Mouse (Mus musculus) adrenal gland, adult 18-20 months (tissue): ENCODE data around the gene Layn. TPM values are rescaled to one million over a fixed set of nuclear protein-coding genes. Genes with fewer than 3 reads are reported as not detected.

Source experiments
- DNase-seq, 2 experiments: peaks; one replicate each; pipeline ENCODE4 v3.0.0; 2021 to 2022; ENCODE audit warnings: low spot score in 2 of 2
- long read RNA-seq, 2 experiments: library from polyadenylated mRNA; stranded (forward); transcript quantifications; one replicate each; pipeline ENCODE4 v2.0.0; 2021
- total RNA-seq, 2 experiments: library from RNA; stranded (reverse); gene quantifications; 1 replicate in 1 of 2; 2 replicates in 1 of 2; pipeline ENCODE4 v1.2.3; 2021

Layn gene
- total RNA-seq = 1 to 10 TPM; 4.3 to 4.8 TPM
- long read RNA-seq, experiment 1, partial matches to known transcripts = 0 of 3 reads
- long read RNA-seq, experiment 1, other reads (novel, unspliced or antisense) = 3 of 3 reads
- long read RNA-seq, experiment 2, partial matches to known transcripts = 1 of 2 reads
- long read RNA-seq, experiment 2, other reads (novel, unspliced or antisense) = 1 of 2 reads

DNA sequence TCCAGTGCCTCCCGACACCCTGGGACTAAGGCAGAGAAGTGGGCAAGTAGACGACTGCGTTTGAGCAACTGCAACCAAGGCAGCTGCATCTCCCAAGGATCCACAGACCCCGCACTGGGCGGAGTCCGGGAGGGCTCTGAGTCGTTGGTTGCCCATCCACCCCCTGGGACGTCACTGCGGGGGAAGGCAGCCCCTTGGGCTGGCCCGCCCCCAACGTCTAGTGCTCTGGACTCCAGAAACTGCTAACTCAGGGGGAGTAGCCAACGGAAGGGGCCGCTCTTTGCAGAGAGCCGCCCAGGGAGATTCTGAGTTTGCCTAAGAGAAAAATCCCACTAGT lies at the start of gene Layn:
Gene Layn, minus strand, starts transcription at position 116 of the 337 bp plus-strand sequence.
- peak; percentile 48 to 66 for DNase-seq

DNA sequence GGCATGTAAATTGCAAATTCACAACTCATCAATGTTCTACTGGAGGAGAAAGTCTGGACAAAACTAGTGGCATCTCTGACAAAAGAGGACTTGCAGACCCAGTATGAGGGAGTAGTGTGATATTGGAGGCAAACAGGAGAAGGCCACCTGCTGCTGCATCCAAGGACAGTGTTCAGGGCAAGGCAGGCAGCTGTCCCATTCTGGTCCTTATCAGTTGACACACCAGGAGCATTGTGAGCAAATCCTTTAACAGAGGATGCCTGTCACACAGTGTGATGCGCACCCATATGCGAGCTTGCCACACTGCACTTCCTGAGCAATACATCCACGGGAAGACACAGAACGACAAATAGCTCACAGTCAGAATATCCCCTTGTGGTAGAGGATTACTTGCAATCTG lies 37.9 kb upstream of the Layn start:
- no peak for DNase-seq

DNA sequence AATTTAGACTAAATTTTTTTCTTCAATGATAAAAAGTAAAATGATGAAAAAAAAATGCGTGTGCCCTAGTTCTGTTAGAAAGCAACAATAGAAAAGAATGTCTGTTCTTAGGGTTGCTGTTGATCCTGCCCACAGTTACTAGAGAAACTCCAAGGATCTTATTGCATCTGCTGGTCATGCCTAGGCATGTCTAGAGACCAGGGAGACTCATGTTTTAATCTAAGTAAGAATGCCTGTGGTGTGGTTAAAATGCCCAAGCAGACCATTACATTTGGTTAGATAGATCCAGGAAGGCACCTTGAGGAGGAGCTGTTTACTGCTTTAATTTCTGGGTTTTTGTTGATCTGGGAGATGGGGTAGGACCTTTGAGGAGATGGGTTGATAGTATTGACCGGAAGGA lies 28.9 kb upstream of the Layn start:
- no peak for DNase-seq

DNA sequence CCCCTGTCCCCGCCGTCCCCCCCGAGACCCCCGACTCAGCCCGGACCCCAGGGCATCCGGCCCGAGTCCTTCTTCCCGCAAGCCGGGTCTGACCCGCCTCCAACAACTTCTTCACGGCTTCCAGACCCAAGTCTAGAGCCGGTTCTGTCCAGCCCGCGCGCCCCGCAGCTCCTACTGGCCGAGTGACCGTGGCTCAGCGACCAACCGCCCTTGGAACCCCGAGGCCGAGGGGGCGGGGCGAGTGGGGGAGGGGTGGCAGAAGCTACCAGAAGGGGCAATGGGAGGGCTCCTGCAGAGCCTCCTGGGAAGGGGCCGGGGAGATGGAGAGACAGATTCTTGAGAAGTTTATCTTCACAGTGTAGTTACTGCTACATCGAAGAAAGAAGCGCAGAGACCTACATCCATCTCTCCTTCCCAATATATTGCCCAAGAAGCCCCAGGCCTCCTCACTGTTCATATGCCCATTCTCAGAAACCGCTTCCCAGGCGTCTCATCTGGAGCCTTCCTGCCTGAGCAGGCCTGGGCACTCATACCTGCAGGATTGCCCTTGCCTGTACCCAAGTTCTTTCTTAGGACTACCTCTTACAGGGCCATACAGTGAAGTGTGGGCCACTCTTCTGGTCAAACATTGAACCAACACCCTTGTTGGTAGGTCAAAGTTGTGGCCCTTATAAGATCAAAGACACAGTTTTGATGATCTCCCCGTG lies 27.1 kb upstream of the Layn start:
- peak; percentile 31 to 47 for DNase-seq

DNA sequence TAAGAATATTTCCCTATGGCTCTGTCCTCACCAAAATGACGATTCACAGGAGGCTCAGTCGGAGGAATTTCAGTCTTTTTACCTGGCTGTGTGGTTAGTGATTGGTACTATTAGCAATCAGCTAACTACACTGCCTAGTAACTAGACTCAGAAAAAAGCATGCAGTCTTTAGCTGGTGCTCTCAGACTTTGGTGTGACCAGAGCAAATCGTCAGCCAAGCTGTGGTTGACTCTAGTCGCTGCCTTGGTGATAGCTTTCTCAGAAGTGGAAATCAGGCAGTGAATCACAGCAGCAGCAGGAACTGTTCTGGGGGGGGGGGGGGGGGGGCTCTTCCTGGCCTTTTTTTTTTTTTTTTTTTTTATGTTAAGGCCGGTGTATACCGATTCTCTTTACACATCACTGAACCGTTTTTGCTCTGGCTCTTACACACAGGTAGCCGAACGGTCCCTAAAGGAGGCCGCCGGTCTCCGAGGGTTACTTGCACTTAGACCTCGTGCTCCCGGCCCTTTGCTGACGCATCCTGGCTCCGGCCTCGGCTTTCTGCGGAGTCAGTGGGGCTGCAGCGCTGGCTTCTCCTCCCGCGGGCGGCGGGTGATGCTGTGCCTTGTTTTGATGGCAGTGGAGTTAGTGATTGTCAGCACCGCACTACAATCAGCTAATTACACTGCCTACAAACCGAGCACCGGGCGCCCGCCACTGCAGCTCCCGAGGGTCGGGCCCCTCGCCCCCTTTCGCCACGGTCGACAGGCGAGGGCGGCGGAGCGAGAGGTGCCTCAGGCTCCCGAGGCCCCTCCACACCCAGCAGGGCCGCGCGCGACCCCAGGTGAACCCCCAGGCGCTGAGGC lies 26.3 kb upstream of the Layn start:
- peak; percentile 58 to 75 for DNase-seq

DNA sequence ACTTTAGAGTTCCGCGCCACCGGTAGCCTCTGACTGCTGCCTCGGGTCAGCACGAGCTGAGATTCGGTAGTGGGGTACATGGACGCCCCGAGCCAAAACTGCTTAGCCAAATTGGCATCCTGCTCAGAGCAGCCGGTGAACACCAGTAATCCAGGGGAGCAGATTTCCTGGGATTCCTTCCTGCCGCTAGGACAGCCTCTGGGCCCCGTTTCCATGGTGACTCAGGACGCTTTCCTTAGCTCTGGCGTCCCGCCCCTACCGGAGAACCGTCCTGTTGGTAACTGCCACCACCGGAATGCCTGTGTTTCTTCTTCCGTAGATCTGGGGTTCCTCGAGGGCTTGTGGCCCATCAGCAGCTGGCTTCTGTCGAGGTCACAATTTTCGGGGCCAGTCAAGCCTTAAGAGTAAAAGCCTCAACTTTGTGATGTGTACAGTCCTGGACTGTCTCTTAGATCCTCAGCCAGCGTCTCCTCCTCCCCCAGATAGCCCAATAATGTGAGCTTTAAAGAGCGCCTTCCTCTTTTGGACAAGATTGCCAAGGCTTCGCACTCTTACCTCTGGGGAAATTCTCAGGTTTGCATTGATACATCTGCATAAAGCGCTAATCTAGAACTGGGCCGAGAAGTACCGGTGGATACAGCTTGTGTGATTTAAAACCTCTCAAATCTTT lies 25.0 kb upstream of the Layn start, which contains the start of gene 4833427G06Rik:
Gene 4833427G06Rik, minus strand, starts transcription at position 323 of the 670 bp plus-strand sequence.
- DNase-seq = peak; percentile 45 to 58

DNA sequence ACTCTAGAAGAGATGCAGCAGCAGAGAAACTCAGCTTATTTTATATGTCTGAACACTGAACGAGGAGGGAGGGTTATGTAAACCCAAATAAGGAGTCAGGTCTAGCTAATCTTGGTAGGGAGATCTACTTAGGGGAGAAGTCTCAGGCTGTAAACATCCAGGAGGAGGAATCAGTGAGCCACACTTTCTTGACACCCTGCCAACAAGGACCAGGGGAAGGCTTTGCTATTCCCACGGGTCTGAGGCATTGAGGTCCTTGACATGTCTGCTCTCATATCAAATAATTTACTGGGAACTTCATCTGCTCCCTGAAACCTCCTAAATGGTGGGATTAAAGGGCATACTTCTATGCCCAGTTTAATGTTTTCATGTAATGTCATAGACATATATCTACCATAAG lies 19.4 kb upstream of the Layn start:
- peak; percentile 26 to 34 for DNase-seq

DNA sequence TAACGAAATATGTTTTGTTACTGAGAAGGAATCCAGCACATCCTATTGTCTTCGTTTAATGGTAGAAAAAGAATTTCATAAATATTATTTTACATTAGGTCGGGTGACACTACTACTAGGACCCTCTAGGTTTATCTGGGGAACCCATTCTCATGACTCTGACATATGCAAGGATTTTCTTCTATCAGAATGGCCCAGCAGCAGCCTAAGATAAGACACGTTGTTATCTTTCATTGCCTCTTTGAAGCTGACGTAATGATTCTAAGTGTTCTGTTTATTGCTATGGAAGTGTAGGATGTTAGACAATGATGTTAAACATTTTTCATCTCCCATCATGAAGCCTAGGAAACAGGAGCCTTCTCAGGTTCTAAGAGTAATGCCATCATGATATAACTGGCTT lies 16.8 kb upstream of the Layn start:
- DNase-seq = no peak

DNA sequence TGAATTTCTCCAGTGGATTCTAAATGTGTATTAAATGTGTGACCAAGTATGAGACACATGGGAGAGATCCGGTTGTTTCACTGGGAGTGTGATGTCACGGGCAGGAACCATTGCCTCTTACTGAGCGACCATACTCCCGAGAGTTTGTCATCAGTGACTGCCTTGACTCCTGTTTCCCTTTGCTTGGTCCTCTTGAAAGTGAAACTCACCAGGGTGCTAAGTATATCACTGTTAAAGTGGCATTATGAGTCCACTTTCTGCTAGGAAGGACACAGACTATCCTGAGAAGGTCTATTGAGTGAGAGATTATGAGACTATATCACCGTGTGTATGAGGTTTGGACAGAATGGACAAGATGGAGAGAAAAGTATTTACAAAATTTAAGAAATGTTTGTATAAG lies 4.7 kb upstream of the Layn start:
- DNase-seq = no peak

DNA sequence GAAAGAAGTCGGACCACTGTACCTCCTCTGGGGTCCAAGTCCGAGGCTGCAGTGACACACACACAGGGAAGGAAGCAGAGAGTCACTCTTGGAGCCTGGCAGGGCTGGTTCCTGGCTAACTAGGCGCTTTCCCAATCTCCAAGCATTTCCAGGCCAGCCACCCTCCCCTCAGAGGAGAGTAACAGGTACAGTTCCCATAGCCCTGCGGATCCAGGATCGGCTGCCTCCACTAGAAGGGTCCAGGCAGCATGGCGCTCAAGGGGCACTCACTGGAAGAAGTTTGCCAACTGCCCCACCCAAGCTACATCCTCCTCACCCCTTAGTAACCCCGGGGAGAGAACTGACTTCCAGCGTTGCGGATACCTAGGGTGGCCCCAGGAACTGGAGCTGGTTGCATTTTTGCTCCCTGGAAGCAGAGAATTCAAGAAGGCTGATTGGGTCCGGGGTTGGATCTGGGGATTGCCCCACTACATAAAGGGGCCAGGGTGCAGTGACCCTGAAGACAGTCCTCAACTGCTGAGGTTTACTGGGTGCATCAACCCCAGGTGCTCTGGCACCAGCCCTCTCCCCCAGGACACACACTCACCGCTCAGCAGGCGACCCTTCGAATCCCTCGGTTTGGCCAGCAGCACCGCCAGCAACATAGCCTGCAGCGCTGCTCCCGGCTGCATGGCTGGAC lies 455 bp downstream of the Layn start:
- no peak for DNase-seq

DNA sequence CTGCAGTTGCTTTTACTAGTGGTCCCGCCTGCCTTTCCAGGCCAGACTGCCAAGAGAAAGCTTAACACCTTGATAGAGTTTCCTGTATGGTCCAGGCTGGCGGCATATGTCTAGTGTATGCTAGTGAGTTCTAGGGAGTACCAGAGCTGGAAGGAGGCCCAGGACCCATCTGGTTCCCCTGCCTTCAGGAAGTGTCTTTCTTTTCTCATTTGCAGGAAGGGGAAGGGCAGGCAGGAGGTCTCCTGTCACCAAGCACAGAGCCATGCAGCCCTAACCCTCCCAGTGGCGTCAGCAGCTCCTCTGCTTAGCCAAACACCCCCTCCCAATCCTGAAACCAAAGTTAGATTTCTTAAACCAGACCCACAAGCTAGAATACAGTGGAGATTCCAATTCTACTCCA lies 1.1 kb downstream of the Layn start:
- no peak for DNase-seq

DNA sequence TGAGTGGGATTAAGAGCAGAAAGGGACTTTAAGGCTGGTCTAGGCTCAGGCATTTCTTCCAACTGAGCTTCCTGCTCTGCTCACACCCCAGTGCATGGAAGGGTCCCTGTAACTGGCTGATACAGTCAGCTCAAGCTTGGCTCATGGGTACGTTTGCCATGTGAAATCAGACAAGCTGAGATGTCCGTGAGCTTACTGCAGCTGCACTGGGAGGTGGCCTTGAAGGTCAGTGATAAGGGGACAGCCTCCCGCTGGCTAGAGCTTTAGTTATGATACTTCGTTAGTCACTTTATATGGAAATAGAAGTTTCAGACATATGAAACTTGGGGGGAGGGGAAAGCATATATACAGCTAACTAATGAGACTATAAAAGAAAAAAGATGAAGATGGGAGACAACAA lies 6.1 kb downstream of the Layn start:
- DNase-seq = no peak

DNA sequence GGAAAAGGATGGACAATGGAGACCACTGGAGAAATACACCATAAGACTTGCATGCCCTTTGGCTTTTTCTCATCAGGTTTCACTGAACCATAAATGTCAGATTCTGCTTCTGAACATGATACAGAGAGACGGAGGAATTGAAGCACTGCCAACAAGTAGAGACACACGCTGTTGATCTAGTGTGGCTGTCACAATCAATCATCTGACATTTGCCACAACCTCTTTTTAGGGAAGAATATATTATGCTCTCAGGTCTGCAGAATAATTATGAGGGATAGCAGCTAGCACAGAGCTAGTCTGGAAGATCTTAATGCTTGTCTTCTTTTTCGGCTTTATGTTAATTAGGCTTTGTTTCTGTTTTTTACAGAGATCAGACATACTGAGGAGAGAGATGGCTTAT lies 8.7 kb downstream of the Layn start:
- DNase-seq = no peak

DNA sequence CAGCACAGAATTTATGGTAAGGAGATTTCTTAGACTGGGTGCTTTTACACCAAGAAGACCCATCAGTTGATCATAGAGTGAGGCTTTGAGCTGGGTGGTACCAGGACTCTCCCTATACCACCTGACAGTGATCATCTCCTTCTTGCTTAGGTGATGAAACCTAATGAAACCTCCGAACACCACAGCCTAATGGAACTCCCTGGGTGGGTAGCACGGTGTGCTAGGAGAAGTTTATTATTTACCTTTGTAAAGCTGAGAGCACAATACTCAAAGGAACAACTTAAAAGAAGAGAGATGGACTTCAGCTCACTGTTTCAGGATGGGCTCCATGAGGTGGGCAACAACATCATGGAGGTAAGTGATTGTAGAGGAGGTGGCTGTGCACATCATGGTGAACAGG lies 16.3 kb downstream of the Layn start, which contains the start of gene Btg4:
Gene Btg4, plus strand, starts transcription at position 301 of the 400 bp plus-strand sequence.
- no peak for DNase-seq

DNA sequence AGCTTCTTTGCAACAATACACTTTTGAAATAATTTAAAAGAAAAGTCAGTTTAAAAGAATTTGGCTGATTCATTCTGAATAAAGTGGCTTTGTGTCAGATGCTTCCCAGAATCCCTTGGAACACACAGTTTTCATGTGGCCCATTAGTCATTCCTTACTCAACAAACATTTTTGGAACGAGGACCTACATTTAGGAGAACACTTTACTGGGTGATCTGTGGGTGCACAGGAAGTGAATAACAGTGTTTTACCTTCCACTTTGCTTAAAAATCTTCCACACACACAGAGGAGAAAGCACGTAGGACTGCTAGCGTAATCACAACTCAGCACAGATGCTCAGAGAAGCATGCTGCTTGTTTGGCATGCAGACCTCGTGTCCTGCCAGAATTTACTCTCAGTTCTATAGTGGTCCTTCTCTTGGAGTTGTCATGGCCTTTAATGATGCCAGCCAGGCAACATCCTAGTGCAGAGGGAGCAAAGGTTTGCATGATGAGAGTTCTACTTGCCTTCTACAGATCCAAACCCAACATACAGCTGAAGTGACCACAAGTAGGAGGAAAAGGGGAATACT lies 17.9 kb downstream of the Layn start:
- no peak for DNase-seq

DNA sequence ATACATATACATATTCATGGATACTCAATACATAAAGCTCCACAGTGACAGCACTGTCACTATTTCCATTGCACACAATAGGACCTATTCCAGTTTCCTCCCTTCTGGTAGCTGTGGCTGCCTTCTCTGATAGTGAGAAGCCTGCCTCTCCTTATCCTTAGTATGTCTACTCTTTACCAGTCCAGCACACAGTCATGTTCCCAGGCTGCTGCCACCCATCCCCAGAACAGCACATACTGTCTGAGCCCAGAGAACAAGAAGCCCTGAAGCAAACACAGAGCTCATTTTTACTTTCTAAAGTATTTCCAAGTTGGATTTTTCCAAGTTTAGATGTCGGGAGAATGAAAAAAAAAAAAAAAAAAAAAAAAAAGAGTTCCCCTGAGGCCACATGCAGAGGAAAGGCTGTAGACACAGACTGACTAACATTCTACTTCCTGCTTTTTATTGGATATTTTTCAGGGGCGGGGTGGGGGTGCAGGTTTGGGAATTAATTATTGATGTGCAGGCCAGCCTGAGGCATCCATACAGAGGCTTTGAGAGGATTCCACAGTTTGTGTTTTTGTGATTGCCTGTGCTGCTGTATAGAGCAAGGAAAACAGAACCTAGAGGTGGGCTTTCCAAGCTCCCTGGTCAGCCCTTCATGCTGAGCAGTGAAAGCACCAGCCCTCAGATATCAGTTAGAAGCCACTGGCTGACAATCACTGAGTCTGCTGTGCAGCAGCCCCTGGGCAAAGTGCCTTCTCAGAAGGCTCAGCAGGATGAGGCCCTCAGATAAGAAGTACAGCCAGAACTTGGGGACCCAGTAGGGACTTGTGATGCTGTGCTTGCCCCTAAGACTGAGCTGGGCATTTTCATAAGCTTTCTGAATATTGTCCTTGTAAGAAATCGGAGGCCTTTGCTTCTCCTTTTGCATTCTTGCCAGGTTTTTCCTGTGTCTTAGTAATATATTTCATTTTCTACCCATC lies 20.3 kb downstream of the Layn start:
- no peak for DNase-seq

DNA sequence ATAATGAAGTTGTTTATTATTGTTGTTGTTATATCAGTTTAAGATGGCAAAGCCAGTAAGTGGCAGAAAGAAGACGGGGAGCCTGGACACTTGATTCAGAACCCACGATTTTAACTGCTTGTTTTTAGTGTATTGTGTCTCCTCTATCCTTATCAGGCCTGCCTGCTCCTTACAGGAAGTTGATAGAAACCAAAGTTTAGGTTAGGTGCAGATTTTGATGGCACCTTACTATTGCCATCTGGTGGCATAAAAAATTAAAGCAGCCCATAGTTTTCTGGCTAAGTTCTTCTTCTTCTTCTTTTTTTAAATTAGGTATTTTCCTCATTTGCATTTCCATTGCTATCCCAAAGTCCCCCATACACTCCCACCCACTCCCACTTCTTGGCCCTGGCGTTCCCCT lies 24.7 kb downstream of the Layn start:
- no peak for DNase-seq

DNA sequence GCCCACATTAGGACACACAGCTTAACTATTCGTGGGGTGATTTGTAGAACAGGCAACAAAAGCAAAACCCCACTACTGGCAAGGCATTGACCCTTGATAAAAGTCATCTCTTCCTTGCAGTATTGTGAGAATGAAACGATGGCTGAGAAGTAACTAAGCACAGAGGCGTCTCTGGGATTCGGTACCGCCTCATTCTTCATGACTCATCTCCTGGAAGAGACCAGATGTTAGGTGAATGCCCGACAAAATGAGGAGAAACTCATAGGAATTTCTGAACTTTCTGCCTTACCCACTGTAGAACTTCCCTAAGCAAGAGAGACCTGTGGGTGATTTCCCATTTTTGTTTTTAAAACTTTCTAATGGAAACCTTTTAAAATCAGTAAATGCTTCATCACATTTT lies 34.8 kb downstream of the Layn start:
- no peak for DNase-seq

DNA sequence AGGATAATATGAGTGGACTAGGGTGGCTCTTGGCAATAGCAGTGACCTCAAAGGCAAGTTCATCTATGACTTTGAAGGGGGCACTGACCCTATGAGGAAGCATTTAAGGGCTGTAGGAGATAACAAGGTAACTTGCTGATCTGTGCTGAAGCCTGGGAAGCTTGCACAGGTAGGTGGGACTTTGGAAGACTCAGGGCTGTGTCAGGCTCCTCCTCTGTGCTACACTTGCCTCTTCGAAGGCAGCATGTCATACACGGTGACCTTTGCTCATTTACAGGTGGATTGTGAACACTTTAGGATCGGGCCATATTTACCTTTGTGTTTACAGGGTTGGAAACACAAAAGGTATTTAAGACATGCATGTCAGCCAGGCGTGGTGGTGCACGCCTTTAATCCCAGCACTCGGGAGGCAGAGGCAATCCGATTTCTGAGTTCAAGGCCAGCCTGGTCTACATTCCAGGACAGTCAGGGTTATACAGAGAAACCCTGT lies 35.4 kb downstream of the Layn start:
- no peak for DNase-seq
